Mouse (Mus musculus): ENCODE data around the gene Apba1. TPM values are rescaled to one million over a fixed set of nuclear protein-coding genes. Genes with fewer than 3 reads are reported as not detected.

The Apba1 gene
- polyA plus RNA-seq, 1 experiment from 2014 or later = 0.30 TPM

GRCm38 (mm10) chr19:23855832-23856231 is 97.1 kb downstream of the Apba1 start:
- WGBS = 71% methylated on average over 7 of the region's 7 CpGs
- no peaks in the 10 kb centered on the region for H3K36me3 ChIP-seq (ENCODE audit: control insufficient read depth, insufficient read depth)
- H3K4me2 ChIP-seq (ENCODE audit: low read depth, low read length) = no peak overlapping the region
- no peak for ATAC-seq (replicated peaks; ENCODE audit: extremely low read depth, insufficient read depth, low FRiP score)
- no peak overlapping the region for H3K4me3 ChIP-seq (ENCODE audit: low read length)
- no peak overlapping the region for H3K27ac ChIP-seq (ENCODE audit: low read length)
- H3K27me3 ChIP-seq (ENCODE audit: control insufficient read depth, insufficient read depth, low read length) = no peaks in the 10 kb centered on the region
- no peak overlapping the region for H3K9ac ChIP-seq (ENCODE audit: low read length)
- H3K4me1 ChIP-seq (ENCODE audit: control insufficient read depth, insufficient read depth, low read length) = no peaks in the 10 kb centered on the region
- peaks cover 3% of the 10 kb centered on the region; the same call in 1 of the 2 replicates for H3K9me3 ChIP-seq (replicated peaks; ENCODE audit: control insufficient read depth, low read length)

DNA sequence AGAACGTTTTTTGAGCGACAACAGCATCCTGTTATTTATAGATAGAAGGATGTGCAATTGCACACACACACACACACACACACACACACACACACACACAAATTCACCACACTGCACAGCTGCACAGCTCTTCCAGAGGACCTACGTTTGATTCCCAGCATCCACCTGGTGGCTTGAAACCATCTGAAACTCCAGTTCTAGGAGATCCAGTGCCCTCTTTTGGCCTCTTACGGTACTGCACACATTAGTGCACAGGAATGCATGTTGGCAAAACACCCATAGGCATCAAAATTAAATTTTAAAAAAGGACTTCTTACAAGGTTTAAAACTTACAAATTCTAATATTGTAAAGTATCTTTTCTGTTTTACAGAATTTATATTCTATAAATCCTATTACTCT is 99.4 kb downstream of the Apba1 start:
- Histone ChIP-seq H3K9ac (ENCODE audit: low read length) (no peak overlapping the region), H3K4me1 (ENCODE audit: control insufficient read depth, insufficient read depth, low read length) (no peaks in the 10 kb centered on the region), H3K4me2 (ENCODE audit: low read depth, low read length) (no peak overlapping the region), H3K9me3 (replicated peaks; ENCODE audit: control insufficient read depth, low read length) (peaks cover 3% of the 10 kb centered on the region; the same call in 1 of the 2 replicates), H3K27ac (ENCODE audit: low read length) (no peak overlapping the region), H3K4me3 (ENCODE audit: low read length) (no peak overlapping the region), H3K27me3 (ENCODE audit: control insufficient read depth, insufficient read depth, low read length) (no peaks in the 10 kb centered on the region), H3K36me3 (ENCODE audit: control insufficient read depth, insufficient read depth) (no peaks in the 10 kb centered on the region)
- WGBS = 94% methylated on average over 4 of the region's 4 CpGs
- no peak for ATAC-seq (replicated peaks; ENCODE audit: extremely low read depth, insufficient read depth, low FRiP score)

GRCm38 (mm10) chr19:23858781-23859180 is 100.1 kb downstream of the Apba1 start:
- ATAC-seq (replicated peaks; ENCODE audit: extremely low read depth, insufficient read depth, low FRiP score) = no peak
- no peak overlapping the region for H3K4me2 ChIP-seq (ENCODE audit: low read depth, low read length)

DNA sequence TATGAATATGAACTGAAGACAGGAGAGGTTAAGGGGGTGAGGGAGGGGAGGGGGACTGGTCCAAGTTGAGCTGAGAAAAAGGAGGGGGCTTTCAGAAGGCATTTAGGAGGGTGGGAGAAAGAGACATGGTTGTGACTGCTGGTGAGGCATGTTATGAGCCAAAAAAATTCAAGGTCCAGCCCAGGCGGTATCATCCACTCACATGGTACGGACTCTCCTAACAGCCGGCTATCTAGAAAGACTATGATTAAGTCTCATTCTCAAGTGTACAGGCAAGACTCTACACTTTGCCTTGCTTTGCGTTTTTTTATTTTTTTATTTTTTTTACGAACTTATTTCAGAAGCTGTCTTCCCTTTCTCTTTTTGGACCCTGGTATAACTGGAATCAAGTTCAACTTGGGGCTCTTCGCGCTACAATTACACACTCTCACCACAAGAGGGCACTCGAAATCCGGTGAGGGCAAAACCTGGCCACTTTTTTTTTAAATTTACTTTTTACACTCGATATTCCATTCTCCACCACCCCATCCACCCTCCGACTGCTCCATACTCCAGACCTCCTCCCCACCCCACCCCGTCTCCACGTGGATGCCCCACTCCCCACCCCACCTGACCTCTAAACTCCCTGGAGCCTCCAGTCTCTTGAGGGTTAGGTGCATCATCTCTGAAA is 101.6 kb downstream of the Apba1 start:
- no peak overlapping the region for H3K4me2 ChIP-seq (ENCODE audit: low read depth, low read length)
- H3K9ac ChIP-seq (ENCODE audit: low read length) = no peak overlapping the region
- no peak overlapping the region for H3K27ac ChIP-seq (ENCODE audit: low read length)
- no peaks in the 10 kb centered on the region for H3K27me3 ChIP-seq (ENCODE audit: control insufficient read depth, insufficient read depth, low read length)
- ATAC-seq (replicated peaks; ENCODE audit: extremely low read depth, insufficient read depth, low FRiP score) = no peak
- WGBS = 26% methylated on average over 13 of the region's 13 CpGs
- H3K36me3 ChIP-seq (ENCODE audit: control insufficient read depth, insufficient read depth) = no peaks in the 10 kb centered on the region
- peaks cover 3% of the 10 kb centered on the region; the same call in 1 of the 2 replicates for H3K9me3 ChIP-seq (replicated peaks; ENCODE audit: control insufficient read depth, low read length)
- H3K4me3 ChIP-seq (ENCODE audit: low read length) = no peak overlapping the region
- no peaks in the 10 kb centered on the region for H3K4me1 ChIP-seq (ENCODE audit: control insufficient read depth, insufficient read depth, low read length)

More at GRCm38 (mm10) chr19:23858781-23859180, 100.1 kb downstream of the Apba1 start:
- Histone ChIP-seq H3K9ac (ENCODE audit: low read length) (no peak overlapping the region), H3K27ac (ENCODE audit: low read length) (no peak overlapping the region), H3K36me3 (ENCODE audit: control insufficient read depth, insufficient read depth) (no peaks in the 10 kb centered on the region), H3K4me3 (ENCODE audit: low read length) (no peak overlapping the region), H3K27me3 (ENCODE audit: control insufficient read depth, insufficient read depth, low read length) (no peaks in the 10 kb centered on the region), H3K4me1 (ENCODE audit: control insufficient read depth, insufficient read depth, low read length) (no peaks in the 10 kb centered on the region), H3K9me3 (replicated peaks; ENCODE audit: control insufficient read depth, low read length) (peaks cover 3% of the 10 kb centered on the region; the same call in 1 of the 2 replicates)
- 87% methylated on average over 9 of the region's 9 CpGs for WGBS

- no peak overlapping the region for H3K27ac ChIP-seq (ENCODE audit: low read length)
- no peaks in the 10 kb centered on the region for H3K36me3 ChIP-seq (ENCODE audit: control insufficient read depth, insufficient read depth)
- no peaks in the 10 kb centered on the region for H3K4me1 ChIP-seq (ENCODE audit: control insufficient read depth, insufficient read depth, low read length)
- no peak overlapping the region for H3K4me3 ChIP-seq (ENCODE audit: low read length)
- no peak overlapping the region for H3K9ac ChIP-seq (ENCODE audit: low read length)
- 43% methylated on average over 4 of the region's 4 CpGs for WGBS
- no peak for ATAC-seq (replicated peaks; ENCODE audit: extremely low read depth, insufficient read depth, low FRiP score)
- H3K9me3 ChIP-seq (replicated peaks; ENCODE audit: control insufficient read depth, low read length) = peaks cover 3% of the 10 kb centered on the region; the same call in 1 of the 2 replicates
- H3K27me3 ChIP-seq (ENCODE audit: control insufficient read depth, insufficient read depth, low read length) = no peaks in the 10 kb centered on the region
- no peak overlapping the region for H3K4me2 ChIP-seq (ENCODE audit: low read depth, low read length)
These were observed 104.0 kb downstream of the Apba1 start for GRCm38 (mm10) chr19:23862736-23863135.

DNA sequence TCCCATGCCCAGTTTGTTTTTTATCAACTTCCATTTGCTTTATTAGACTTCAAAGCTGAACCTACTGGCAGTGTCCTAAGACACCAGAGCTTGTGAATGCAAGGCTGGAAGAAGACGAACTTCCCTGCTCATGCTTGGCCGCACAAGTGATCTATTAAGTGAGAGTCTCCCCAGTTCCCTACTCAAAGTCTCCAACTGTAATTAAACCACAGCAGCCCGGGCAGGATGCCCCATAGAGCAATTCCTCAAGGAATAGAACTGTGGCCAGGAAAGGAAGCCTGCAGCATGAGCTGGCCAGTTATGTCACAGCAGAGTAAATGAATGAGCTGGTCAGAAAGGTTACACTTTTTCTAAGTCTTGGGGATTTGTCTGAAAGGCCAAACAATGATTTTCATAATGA is 105.3 kb downstream of the Apba1 start:
- Histone ChIP-seq H3K4me3 (ENCODE audit: low read length) (no peak overlapping the region), H3K36me3 (ENCODE audit: control insufficient read depth, insufficient read depth) (no peaks in the 10 kb centered on the region), H3K9ac (ENCODE audit: low read length) (no peak overlapping the region), H3K27ac (ENCODE audit: low read length) (no peak overlapping the region), H3K9me3 (replicated peaks; ENCODE audit: control insufficient read depth, low read length) (no peaks in the 10 kb centered on the region), H3K4me2 (ENCODE audit: low read depth, low read length) (no peak overlapping the region), H3K27me3 (ENCODE audit: control insufficient read depth, insufficient read depth, low read length) (no peaks in the 10 kb centered on the region), H3K4me1 (ENCODE audit: control insufficient read depth, insufficient read depth, low read length) (no peaks in the 10 kb centered on the region)
- 70% methylated on average over 3 of the region's 3 CpGs for WGBS
- ATAC-seq (replicated peaks; ENCODE audit: extremely low read depth, insufficient read depth, low FRiP score) = no peak

DNA sequence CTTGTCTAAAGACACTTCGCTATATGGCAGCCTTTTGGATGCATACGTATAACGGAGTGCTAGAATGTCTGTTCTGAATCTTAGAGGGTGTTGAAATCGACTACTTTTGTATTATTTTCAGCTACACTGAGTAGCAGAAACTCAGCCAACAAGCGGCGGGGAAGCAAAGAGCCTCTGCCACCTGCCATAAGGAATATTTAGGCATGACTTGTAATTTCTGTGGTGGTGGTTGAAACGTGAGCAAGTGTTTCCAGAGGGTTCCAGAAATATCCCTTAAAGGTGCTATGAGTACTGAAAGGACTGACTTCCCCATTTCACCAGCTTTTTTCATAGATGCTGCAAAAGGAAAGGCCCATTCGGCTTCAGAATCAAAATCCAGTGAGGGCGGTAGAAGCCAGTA is 107.4 kb downstream of the Apba1 start:
- no peaks in the 10 kb centered on the region for H3K36me3 ChIP-seq (ENCODE audit: control insufficient read depth, insufficient read depth)
- 83% methylated on average over 9 of the region's 9 CpGs for WGBS
- no peaks in the 10 kb centered on the region for H3K4me1 ChIP-seq (ENCODE audit: control insufficient read depth, insufficient read depth, low read length)
- no peak overlapping the region for H3K4me2 ChIP-seq (ENCODE audit: low read depth, low read length)
- H3K9ac ChIP-seq (ENCODE audit: low read length) = no peak overlapping the region
- H3K4me3 ChIP-seq (ENCODE audit: low read length) = no peak overlapping the region
- no peaks in the 10 kb centered on the region for H3K27me3 ChIP-seq (ENCODE audit: control insufficient read depth, insufficient read depth, low read length)
- no peak for ATAC-seq (replicated peaks; ENCODE audit: extremely low read depth, insufficient read depth, low FRiP score)
- H3K27ac ChIP-seq (ENCODE audit: low read length) = no peak overlapping the region
- H3K9me3 ChIP-seq (replicated peaks; ENCODE audit: control insufficient read depth, low read length) = no peaks in the 10 kb centered on the region

- ATAC-seq (replicated peaks; ENCODE audit: extremely low read depth, insufficient read depth, low FRiP score) = no peak
- Histone ChIP-seq H3K4me3 (ENCODE audit: low read length) (no peak overlapping the region), H3K36me3 (ENCODE audit: control insufficient read depth, insufficient read depth) (no peaks in the 10 kb centered on the region), H3K4me1 (ENCODE audit: control insufficient read depth, insufficient read depth, low read length) (no peaks in the 10 kb centered on the region), H3K27ac (ENCODE audit: low read length) (no peak overlapping the region), H3K4me2 (ENCODE audit: low read depth, low read length) (no peak overlapping the region), H3K27me3 (ENCODE audit: control insufficient read depth, insufficient read depth, low read length) (no peaks in the 10 kb centered on the region), H3K9me3 (replicated peaks; ENCODE audit: control insufficient read depth, low read length) (no peaks in the 10 kb centered on the region), H3K9ac (ENCODE audit: low read length) (no peak overlapping the region)
- whole genome bisulfite sequencing = 62% methylated on average over 11 of the region's 11 CpGs
These were observed 108.4 kb downstream of the Apba1 start for GRCm38 (mm10) chr19:23867052-23867451.

DNA sequence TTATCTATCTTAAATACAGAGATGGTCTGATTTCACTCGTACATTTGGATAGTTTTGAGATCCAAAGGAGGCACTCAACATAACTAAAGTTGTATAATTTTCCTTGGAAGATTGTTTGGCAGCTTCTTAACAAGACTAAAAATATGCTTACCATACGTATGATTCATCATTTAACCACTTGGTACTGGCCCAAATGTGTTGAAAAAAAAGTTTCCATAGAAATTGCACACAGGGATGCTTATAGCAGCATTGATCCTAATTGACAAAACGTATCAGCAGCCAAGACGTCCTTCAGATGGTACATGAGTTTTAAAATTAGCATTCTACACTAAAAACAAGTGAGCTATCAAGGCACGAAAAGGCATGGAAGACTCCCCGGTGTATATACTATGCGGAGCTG is 108.9 kb downstream of the Apba1 start:
- H3K4me2 ChIP-seq (ENCODE audit: low read depth, low read length) = no peak overlapping the region
- H3K9ac ChIP-seq (ENCODE audit: low read length) = no peak overlapping the region
- 81% methylated on average over 7 of the region's 7 CpGs for WGBS
- H3K4me1 ChIP-seq (ENCODE audit: control insufficient read depth, insufficient read depth, low read length) = no peaks in the 10 kb centered on the region
- H3K9me3 ChIP-seq (replicated peaks; ENCODE audit: control insufficient read depth, low read length) = no peaks in the 10 kb centered on the region
- no peak for ATAC-seq (replicated peaks; ENCODE audit: extremely low read depth, insufficient read depth, low FRiP score)
- no peaks in the 10 kb centered on the region for H3K27me3 ChIP-seq (ENCODE audit: control insufficient read depth, insufficient read depth, low read length)
- H3K27ac ChIP-seq (ENCODE audit: low read length) = no peak overlapping the region
- H3K36me3 ChIP-seq (ENCODE audit: control insufficient read depth, insufficient read depth) = no peaks in the 10 kb centered on the region
- H3K4me3 ChIP-seq (ENCODE audit: low read length) = no peak overlapping the region

All from heart, embryonic 16.5 days (tissue).